Mouse (Mus musculus) stomach, postnatal 0 days (tissue): ENCODE data around the gene C5ar2. TPM values are rescaled to one million over a fixed set of nuclear protein-coding genes. Genes with fewer than 3 reads are reported as not detected.

ENCODE experiments used
- ATAC-seq: fragments of 200-750 bp; cut with Nextera tagmentation; 2 replicates; pipeline ENCODE4 v1.8.0; 2017; ENCODE audit not compliant: low FRiP score, low TSS enrichment
- DNase-seq: peaks from one replicate; pipeline ENCODE4 v3.0.0-alpha.2; 2016; ENCODE audit warnings: low spot score
- H3K27ac ChIP-seq: fragments of 300-500 bp; sonication (generic); replicated peaks from 2 replicates; pipeline ENCODE4 v1.5.1; 2014; ENCODE audit warnings: mild to moderate bottlenecking, control low read depth
- H3K27me3 ChIP-seq: fragments of 300-500 bp; sonication (generic); 2 replicates; pipeline ENCODE4 v1.6.1; 2014; ENCODE audit warnings: low read length; ENCODE audit not compliant: control insufficient read depth, insufficient read depth
- H3K36me3 ChIP-seq: fragments of 300-500 bp; sonication (generic); 2 replicates; pipeline ENCODE4 v1.6.1; 2014; ENCODE audit warnings: low read length, mixed read lengths; ENCODE audit not compliant: control insufficient read depth, insufficient read depth
- H3K4me1 ChIP-seq: fragments of 300-500 bp; sonication (generic); replicated peaks from 2 replicates; pipeline ENCODE4 v1.6.1; 2014; ENCODE audit warnings: antibody characterized with exemption; ENCODE audit not compliant: control insufficient read depth, insufficient read depth
- H3K4me2 ChIP-seq: fragments of 300-500 bp; sonication (generic); replicated peaks from 2 replicates; pipeline ENCODE4 v1.6.1; 2014; ENCODE audit warnings: low read depth, mild to moderate bottlenecking, control low read depth, moderate library complexity
- H3K4me3 ChIP-seq: fragments of 300-500 bp; sonication (generic); 2 replicates; pipeline ENCODE4 v1.5.1; 2014; ENCODE audit warnings: low read depth, low read length, control low read depth
- H3K9ac ChIP-seq: fragments of 300-500 bp; sonication (generic); 2 replicates; pipeline ENCODE4 v1.6.1; 2014; ENCODE audit warnings: mild to moderate bottlenecking, low read length, control low read depth, mixed read lengths
- H3K9me3 ChIP-seq: fragments of 300-500 bp; sonication (generic); 2 replicates; pipeline ENCODE4 v1.6.1; 2016; ENCODE audit warnings: low read length; ENCODE audit not compliant: control insufficient read depth
- CTCF ChIP-seq: IDR thresholded peaks from 2 replicates; pipeline ENCODE4 v1.5.1; 2016; ENCODE audit warnings: antibody characterized with exemption, low read depth, mild to moderate bottlenecking, moderate library complexity
- EP300 ChIP-seq: optimal IDR thresholded peaks from 2 replicates; pipeline ENCODE3; 2016; ENCODE audit warnings: antibody characterized with exemption
- WGBS: fragments of 180-500 bp; shearing (Covaris S2); extraction: QIAGEN DNeasy Blood & Tissue Kit; methylation state at CpG from one replicate; pipeline ENCODE4 v1.1.7; 2014; 5-methylcytosine and 5-hydroxymethylcytosine counted together
- polyA plus RNA-seq: library from polyadenylated mRNA; unstranded; fragments of >200 nt; fragmentation: Nextera tagmentation; extraction: Ambion mirVana; gene quantifications from 2 replicates; pipeline ENCODE4 v1.2.1, GENCODE M21; 2015

The C5ar2 gene
- polyA plus RNA-seq, 1 experiment from 2014 or later, result 0.24 TPM

DNA sequence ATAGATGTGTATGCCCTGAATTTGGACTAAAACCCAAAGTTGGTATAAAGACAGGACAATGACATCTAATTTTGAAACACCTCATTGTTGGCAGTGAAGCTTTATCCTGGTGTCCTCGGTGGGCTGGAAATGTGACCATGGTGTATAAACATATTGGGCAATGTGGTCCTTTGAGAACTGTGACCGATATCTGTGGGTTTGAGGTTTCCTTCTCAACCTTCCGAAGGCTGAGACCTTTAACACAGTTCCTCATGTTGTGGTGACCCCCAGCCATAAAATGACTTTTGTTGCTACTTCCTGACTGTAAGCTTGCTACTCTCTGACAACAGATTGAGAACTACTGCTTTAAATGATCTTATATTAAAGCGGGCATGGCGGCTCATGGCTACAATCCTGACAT lies 6.7 kb upstream of the C5ar2 start:
- ATAC-seq (no peak), DNase-seq (no peak)
- H3K9me3 ChIP-seq, result no peaks in the 10 kb centered on the region
- H3K27ac ChIP-seq, result no peak overlapping the region
- H3K4me2 ChIP-seq, result no peak overlapping the region
- WGBS, result 80% methylated on average over 5 of the region's 5 CpGs
- H3K36me3 ChIP-seq, result no peaks in the 10 kb centered on the region
- no peak for TF ChIP-seq EP300
- TF ChIP-seq CTCF, result no peak
- no peaks in the 10 kb centered on the region for H3K27me3 ChIP-seq
- H3K9ac ChIP-seq, result no peak overlapping the region
- H3K4me3 ChIP-seq, result no peak overlapping the region
- no peaks in the 10 kb centered on the region for H3K4me1 ChIP-seq

GRCm38 (mm10) chr7:16245958-16246357 lies 2.0 kb upstream of the C5ar2 start:
- H3K27me3 ChIP-seq, result no peaks in the 10 kb centered on the region
- H3K27ac ChIP-seq, result no peak overlapping the region
- no peaks in the 10 kb centered on the region for H3K4me1 ChIP-seq
- no peak for TF ChIP-seq CTCF
- TF ChIP-seq EP300, result no peak
- H3K36me3 ChIP-seq, result no peaks in the 10 kb centered on the region
- H3K4me2 ChIP-seq, result no peak overlapping the region
- DNase-seq (no peak), ATAC-seq (no peak)
- H3K9ac ChIP-seq, result no peak overlapping the region
- H3K4me3 ChIP-seq, result no peak overlapping the region
- WGBS, result 55% methylated on average over 2 of the region's 4 CpGs
- H3K9me3 ChIP-seq, result no peaks in the 10 kb centered on the region

GRCm38 (mm10) chr7:16242198-16242597 lies 1.8 kb downstream of the C5ar2 start:
- no peak overlapping the region for H3K4me2 ChIP-seq
- ATAC-seq, result no peak
- WGBS, result 81% methylated on average over 6 of the region's 6 CpGs
- no peak for TF ChIP-seq CTCF
- no peak for TF ChIP-seq EP300
- H3K9me3 ChIP-seq, result no peaks in the 10 kb centered on the region
- no peak overlapping the region for H3K27ac ChIP-seq
- H3K4me3 ChIP-seq, result no peak overlapping the region
- no peaks in the 10 kb centered on the region for H3K4me1 ChIP-seq
- no peaks in the 10 kb centered on the region for H3K36me3 ChIP-seq
- DNase-seq, result no peak
- H3K27me3 ChIP-seq, result no peaks in the 10 kb centered on the region
- no peak overlapping the region for H3K9ac ChIP-seq

DNA sequence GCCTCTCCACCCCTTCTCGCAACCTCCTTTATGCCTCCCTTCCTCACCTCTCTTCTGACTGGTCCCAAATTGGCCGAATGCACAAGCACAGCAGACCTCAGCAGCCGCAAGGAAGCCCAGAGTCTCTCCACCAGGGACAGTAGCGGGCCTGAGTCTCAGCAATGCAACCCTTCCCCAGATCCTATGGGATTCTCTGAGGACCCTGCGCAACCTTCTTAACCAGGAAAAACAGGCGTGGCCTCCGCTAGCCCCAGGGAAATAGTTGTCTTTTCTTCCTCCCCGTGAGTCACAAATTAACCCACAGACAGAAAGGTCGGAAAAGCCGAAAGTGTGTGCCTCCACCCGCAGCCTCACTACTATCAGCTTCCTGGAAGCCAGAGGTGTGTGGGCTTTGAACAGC lies 2.2 kb downstream of the C5ar2 start:
- DNase-seq, result no peak
- Histone ChIP-seq H3K9ac (no peak overlapping the region), H3K4me2 (no peak overlapping the region), H3K9me3 (no peaks in the 10 kb centered on the region), H3K4me3 (no peak overlapping the region), H3K27ac (no peak overlapping the region), H3K27me3 (no peaks in the 10 kb centered on the region), H3K4me1 (no peaks in the 10 kb centered on the region), H3K36me3 (no peaks in the 10 kb centered on the region)
- 52% methylated on average over 11 of the region's 11 CpGs for WGBS
- no peak for ATAC-seq
- TF ChIP-seq EP300 (no peak), CTCF (peak; percentile 36)

GRCm38 (mm10) chr7:16240978-16241303 lies 3.0 kb downstream of the C5ar2 start:
- no peaks in the 10 kb centered on the region for H3K36me3 ChIP-seq

DNA sequence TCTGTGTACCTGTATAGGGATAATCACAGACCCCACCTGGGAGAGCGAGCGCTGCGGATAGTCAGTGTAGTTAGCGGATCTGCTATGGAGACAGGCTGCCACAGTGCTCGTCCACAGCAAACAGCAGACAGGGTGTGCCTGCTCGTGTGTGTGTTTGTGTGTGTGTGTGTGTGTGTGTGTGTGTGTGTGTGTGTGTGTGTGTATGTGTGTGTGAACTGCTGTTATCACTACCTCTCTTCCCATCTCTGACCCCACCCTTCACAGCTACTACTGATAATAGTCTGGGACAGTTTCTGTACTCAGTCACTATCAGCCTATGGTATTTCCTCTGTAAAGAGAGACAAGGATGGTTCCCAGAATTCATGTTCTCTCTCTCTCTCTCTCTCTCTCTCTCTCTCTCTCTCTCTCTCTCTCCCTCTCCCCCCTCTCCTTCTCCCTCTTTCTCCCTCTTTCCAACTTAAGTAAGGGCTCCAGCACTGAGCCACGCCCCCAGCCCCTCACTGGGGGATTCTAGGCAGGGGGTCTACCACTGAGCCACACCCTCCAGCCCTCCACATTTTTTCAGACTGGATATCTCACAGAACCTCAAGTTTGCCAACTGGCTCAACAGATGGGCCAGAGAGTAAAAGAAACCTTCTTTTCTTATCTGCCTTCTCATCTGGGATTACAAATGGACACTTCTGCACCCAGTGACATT lies 3.5 kb downstream of the C5ar2 start:
- no peak overlapping the region for H3K4me3 ChIP-seq
- no peaks in the 10 kb centered on the region for H3K4me1 ChIP-seq
- H3K9me3 ChIP-seq, result no peaks in the 10 kb centered on the region
- H3K36me3 ChIP-seq, result no peaks in the 10 kb centered on the region
- no peak overlapping the region for H3K4me2 ChIP-seq
- 64% methylated on average over 7 of the region's 7 CpGs for WGBS
- no peaks in the 10 kb centered on the region for H3K27me3 ChIP-seq
- no peak overlapping the region for H3K9ac ChIP-seq
- H3K27ac ChIP-seq, result no peak overlapping the region
- DNase-seq (no peak), ATAC-seq (no peak)
- TF ChIP-seq CTCF (no peak), EP300 (no peak)

More at GRCm38 (mm10) chr7:16240978-16241303, 3.0 kb downstream of the C5ar2 start:
- Histone ChIP-seq H3K9ac (no peak overlapping the region), H3K27ac (no peak overlapping the region), H3K4me3 (no peak overlapping the region), H3K9me3 (no peaks in the 10 kb centered on the region), H3K4me2 (no peak overlapping the region), H3K4me1 (no peaks in the 10 kb centered on the region), H3K27me3 (no peaks in the 10 kb centered on the region)
- DNase-seq, result no peak
- TF ChIP-seq CTCF (peak; percentile 8; the same call in 1 of the 2 replicates), EP300 (no peak)
- WGBS, result 93% methylated on average over 1 of the region's 1 CpGs
- no peak for ATAC-seq
